Mouse (Mus musculus): ENCODE measurements at regions not wholly inside any gene's neighbourhood (a gene's known extent, or its start where the extent isn't known, plus 50 kb on each side); places are given as distances from the start of the nearest gene placed in this dataset.
A peak's percentile ranks its signal among the peaks of the same experiment; 100 is the strongest.

GRCm38 (mm10) chr13:51930931-51931330 is 84.5 kb downstream of the Gadd45g start:
- no peak for DNase-seq

DNA sequence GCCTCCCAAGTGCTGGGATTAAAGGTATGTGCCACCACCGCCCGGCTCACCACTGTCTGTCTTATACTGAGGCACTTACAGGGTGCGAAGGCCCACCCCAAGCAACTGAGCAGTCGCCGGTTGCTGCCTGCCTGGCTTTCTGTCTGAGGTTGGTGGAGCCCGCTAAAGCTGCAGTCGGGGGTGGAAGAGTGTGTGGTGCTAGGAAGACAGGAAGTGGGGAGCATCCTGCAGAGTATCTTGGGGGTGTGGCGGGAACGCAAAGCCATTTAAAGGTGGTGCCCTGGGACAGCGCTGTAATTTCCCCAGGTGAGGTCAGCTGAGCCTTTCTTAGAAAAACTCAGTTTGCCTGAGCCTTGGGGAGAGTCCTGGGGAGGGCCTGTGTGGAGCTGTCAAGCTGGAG is 89.3 kb downstream of the Gadd45g start:
- DNase-seq: no peak

DNA sequence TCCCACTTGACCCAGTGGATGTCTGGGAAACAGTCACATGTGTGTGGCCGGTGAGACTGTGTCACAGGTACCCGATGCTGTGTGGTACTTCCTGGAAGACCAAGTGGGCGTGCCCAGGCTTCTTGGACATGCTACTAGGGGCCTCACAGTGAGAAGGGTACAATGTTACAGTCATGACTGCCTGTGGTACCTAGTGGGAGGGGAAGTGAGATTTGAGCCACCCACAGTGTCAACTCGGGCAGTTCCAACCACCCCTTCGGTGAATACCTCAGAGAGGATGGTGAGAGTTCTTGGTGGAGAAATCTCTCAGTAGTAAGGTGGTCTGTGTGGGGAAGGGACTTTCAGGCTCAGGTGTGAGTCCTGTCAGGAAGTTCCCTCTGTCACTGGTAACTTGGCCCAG is 90.0 kb downstream of the Gadd45g start:
- no peak for DNase-seq

DNA sequence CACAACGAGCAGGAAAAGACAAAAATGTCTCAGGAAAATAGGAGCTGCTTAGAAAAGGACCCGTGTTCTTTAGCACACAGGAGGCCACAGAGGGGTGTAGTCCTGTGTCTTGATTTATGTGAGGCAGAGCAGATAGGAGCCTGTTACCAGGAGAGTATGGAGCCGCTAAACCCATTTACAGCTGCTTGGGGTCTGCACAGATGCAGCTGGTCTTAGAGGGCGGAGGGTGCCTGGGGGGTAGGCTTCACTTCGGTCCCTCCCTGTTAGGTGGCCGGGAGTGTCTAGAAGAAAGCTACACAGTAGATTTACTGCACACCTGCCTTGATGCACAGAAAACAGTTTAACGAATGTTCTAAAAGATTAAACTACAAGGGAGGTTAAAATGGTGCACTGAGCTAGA is 91.4 kb downstream of the Gadd45g start:
- DNase-seq: no peak

DNA sequence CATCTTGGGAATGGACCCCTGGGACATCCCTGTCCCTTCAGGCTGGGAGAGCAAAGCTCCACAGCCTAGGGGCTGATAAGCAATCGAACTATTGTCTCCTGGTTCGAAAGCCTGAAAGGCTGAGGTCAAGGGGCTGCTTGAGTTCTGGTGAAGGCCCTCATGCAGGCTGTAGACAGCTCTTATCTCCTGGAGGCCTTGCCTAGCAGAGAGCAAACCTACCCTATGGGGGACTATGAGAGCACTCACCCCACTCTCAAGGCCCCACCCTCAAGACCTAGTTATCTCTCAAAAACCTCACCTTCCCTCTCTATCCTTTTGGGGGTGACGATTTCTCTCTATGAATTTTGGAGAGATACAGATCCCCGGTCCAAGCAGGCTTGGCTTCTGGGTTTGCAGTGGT is 92.8 kb downstream of the Gadd45g start:
- DNase-seq: no peak

DNA sequence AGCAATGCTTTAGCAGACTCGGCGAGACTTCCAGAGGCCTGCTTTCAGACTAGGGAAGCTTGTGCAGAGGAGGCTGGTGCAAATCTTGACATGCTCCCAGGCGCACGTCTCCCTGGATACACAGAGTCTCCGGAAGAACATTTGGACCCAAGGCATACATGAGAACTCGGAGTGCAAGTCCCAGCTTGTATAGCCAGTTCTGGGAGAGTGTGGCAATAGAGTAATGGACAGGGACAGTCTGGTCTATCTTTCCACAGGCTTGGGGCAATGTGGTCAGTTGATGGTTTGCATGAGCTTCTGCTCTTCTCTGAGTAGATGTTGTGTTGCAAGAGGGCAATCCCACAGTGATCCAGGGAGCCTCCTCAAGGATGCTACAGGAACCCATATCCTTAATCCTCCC is 93.2 kb downstream of the Gadd45g start:
- no peak for DNase-seq

- peak; percentile 56 to 76 for DNase-seq
These were observed 99.7 kb downstream of the Gadd45g start for GRCm38 (mm10) chr13:51946171-51946570.

GRCm38 (mm10) chr13:51948896-51949295 is 102.4 kb downstream of the Gadd45g start:
- no peak for DNase-seq

DNA sequence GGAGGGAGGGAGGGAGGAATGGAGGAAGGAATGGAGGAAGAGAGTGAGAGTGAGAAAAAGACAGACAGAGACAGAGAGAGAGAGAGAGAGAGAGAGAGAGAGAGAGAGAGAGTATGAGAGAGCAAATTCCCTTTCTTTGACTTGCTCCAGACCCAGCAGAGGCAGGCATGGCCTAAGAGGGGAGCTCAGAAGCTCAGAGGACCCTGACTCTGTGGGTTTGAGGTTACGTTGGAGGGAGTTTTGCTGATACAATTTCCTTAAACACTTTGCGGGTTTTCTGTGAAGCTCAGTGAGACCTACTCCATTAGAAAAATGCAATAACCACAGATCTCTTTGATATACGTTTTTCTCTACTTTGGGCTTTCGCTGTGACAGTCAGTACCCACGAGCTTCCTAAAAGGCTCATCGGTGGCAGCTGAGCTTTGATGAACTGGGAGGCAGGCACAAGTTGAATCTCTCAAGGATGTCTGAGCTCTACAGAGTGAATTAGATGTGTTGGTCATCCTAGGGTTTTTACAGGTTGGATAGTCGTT is 105.1 kb downstream of the Gadd45g start:
- no peak for DNase-seq

DNA sequence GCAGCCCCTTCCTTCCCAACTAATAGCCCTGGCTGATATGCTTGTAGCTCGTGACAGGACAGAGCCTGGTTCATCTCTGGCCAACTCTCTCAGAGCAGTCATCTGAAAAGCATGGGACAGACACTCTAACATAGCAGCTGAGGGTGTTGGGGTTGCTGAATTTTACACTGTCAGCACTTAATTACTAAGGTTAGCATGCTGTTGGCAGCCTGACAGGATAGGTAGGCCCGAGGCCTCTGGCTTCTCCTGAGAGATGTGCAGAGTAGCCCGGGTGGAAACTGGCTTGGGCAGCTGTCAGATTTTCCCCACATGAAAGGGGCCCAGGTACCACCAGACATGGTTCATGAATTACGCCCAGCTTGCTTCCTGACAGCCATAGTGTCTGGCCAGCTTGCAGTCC is 106.6 kb downstream of the Gadd45g start:
- no peak for DNase-seq

DNA sequence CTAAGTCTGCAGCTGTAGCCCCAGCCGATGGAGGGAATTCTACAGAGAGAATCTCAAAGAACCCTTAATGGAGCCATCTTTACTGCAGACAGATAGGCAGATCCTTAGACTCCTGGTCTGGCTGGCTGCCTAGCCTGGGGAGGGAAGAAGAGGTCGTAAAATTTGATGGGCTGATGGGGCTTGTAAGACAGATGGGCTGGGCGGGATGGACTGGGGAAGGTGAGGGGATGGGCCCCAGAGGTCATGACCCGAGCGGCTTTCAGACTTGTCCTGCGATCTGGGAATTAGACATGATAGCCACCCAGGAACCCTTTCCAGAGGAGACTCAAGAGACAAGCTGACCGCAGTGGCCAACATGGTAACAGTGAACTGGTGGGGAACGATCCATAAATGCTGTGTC is 107.1 kb downstream of the Gadd45g start:
- DNase-seq: no peak

DNA sequence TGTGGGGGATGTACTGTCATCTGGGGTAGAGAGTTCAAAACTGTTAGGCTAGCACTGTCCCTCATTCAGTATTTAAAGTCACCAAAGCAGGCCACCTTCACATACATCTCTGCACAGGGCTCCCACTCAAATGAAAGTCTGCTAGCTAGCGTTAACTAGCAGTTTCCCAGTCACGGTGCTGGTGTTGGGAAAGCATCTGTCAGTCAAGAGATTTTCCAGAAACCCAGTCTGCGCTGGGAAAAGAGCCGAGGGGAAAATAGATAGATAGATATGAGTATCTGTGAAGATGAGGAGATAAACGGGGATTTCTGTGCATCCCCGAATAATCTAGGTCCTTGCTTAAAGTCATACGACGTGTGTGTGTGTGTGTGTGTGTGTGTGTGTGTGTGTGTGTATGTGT is 110.6 kb downstream of the Gadd45g start:
- no peak for DNase-seq

- DNase-seq: no peak
These were observed 113.1 kb downstream of the Gadd45g start for GRCm38 (mm10) chr13:51959591-51959990.

DNA sequence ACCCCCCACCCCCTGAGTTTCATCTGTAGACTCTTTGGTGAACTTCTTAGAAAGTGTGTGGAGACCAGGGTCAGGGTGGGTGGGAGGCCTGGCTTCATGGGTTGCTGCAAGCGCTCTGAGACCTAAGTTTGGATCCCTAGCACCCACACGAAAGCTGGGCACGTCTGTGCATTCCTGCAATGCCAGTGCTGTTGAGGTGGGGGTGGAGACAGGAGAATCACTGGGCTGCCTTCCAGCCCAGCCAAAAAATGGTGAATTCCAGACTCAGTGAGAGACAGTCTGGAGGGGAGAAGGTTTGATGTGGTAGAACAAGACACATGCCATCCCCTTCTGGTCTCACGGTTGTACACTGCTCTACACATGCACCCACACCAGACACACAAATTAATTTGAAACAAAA is 113.8 kb downstream of the Gadd45g start:
- no peak for DNase-seq

DNA sequence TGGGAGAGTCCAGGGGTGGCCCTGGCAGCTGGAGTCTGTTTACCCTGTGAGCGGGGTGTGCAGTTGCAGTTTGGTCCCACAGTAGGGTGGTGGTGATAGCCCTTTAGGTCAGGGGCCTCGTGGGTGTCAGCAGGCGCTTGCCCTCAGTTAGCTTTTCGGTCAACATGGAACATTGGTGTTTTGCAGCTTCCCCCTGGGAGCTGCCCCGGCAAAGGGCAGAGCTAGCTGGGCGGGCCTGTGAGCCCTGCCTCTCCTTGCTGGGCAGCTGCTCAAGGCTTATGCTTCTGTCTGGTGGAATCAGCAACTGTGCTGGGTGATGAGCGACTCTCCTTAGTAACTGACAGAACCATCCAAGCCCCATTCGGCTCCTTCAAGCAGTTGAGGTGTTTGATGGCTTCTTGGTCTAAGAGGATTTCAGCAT is 115.7 kb downstream of the Gadd45g start:
- DNase-seq: peak in 1 of 2 experiments; percentile 47

GRCm38 (mm10) chr13:51962676-51963075 is 116.2 kb downstream of the Gadd45g start:
- DNase-seq: peak in 1 of 2 experiments; percentile 41

DNA sequence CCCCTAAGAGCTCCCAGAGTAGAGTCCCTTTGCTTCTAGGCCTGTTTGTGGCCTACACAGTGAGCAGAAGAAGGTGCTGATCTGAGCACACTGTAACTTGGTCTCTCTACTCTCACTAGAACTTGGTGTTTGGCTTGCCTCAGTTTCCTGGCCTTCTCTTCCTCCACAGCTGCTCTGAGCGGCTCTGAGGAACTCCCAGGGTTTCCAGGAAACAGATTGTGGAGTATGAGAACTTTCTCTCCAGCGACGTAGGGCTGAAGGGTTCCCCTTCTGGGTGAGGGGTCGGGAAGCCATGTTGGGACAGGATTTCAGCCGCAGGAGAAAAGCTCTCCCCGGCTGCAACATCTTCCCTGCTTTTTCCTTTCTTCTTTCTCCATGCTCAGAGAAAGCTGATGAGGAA is 117.5 kb downstream of the Gadd45g start:
- no peak for DNase-seq

DNA sequence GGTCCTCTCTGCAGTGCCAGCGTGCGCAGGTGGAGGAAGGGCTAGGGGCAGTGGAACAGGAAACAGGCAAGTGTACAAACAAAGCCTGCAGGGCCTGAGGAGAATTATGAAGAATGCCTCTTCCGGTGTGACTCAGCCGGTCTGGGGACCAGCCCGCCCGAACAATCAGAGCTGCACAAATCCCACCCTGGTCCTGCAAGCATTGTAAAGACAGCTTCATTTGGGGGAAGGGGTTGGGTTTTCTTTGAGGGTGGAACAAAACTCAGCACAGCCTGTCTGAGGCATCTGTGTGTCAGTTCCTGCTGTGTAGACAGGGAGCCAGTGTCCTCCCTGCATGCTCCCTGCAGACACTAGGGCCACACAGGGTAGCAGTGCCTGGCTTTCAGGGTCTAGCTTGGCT is 117.9 kb downstream of the Gadd45g start:
- DNase-seq: peak in 1 of 2 experiments; percentile 56

- no peak for DNase-seq
These were observed 118.4 kb downstream of the Gadd45g start for GRCm38 (mm10) chr13:51964921-51965320.

DNA sequence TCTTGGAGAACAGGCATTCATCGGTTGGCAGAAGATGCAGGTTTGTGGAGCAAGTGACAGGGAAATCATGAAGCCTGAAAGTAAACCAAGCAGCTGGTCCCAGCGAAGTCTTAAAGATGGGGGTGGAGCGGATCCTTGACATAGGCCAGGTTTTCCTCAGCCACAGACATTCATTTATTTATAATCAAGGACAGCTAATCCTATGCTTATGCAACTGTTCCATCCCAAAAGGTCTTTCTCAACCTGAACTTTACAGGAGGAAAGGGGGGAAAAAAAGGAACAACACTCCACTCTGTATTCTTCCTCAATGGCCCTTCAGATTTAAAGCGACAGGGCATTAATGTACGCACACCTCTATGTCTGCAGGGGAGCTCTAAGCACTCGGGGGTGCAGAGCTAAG is 121.6 kb downstream of the Gadd45g start:
- no peak for DNase-seq

DNA sequence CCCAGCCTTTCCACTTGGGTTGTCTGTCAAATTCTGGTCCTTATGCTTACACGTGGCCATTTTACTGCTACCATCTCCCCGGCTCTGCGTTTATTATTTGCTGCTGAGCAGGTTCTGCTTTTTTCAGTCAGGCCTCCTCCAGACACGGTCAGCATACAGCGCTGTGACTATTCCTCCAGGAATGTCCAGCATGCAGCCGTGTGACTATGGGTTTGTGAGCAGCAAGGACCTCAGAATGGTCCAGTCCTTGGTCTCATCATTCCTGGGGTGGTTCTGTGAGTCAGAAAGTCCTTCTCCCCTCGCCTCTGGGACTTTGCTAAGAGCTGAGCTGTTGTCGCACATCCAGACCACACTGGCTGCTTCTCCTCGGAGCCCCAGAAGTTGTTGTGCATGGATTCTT is 122.3 kb downstream of the Gadd45g start:
- no peak for DNase-seq

GRCm38 (mm10) chr13:51970051-51970450 is 123.6 kb downstream of the Gadd45g start:
- peak in 1 of 2 experiments; percentile 50 for DNase-seq

GRCm38 (mm10) chr13:51972656-51973310 is 126.3 kb downstream of the Gadd45g start:
- DNase-seq: no peak

DNA sequence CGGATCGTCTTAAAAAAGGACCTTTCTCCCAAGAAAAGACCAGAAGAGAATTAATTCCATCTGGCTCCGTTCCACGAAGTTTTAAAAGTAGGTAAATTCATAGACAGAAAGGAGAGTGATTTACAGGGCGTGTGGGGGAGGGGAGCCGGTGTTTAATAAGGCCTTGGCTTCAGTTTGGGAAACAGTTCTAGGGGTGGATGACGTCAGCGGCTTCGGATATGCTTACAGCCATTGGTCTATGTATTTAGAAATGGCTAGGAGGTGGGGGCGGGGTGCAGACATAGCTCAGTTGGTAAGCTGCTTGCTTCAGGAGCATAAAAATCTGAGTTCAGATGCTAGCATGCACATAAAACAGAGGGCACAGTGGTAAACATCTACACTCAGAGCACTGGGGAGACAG is 127.0 kb downstream of the Gadd45g start:
- peak in 1 of 2 experiments; percentile 35 for DNase-seq

GRCm38 (mm10) chr13:51974101-51974500 is 127.6 kb downstream of the Gadd45g start:
- no peak for DNase-seq

All from kidney, postnatal 4 days (tissue).